Mouse (Mus musculus) embryonic facial prominence, embryonic 11.5 days (tissue): Measurements from ENCODE around the gene Sema3c. TPM values are rescaled to one million over a fixed set of nuclear protein-coding genes. Genes with fewer than 3 reads are reported as not detected.

Experiments
- ATAC-seq: fragments of 200-750 bp; cut with Nextera tagmentation; replicated peaks from 2 replicates; pipeline ENCODE4 v1.8.0; 2017; ENCODE audit warnings: low read depth; ENCODE audit not compliant: insufficient number of reproducible peaks, low FRiP score, low TSS enrichment
- DNase-seq: peaks from one replicate; pipeline ENCODE4 v3.0.0-alpha.2; 2015; ENCODE audit warnings: low spot score
- H3K27ac ChIP-seq: fragments of 300-500 bp; sonication (generic); replicated peaks from 2 replicates; pipeline ENCODE4 v1.5.1; 2014; ENCODE audit warnings: mild to moderate bottlenecking, low read depth, low read length, control low read depth
- H3K27me3 ChIP-seq: fragments of 300-500 bp; sonication (generic); 2 replicates; pipeline ENCODE4 v1.6.1; 2014; ENCODE audit warnings: mild to moderate bottlenecking, low read length, moderate library complexity, mixed read lengths; ENCODE audit not compliant: control insufficient read depth, insufficient read depth
- H3K36me3 ChIP-seq: fragments of 300-500 bp; sonication (generic); replicated peaks from 2 replicates; pipeline ENCODE4 v1.6.1; 2014; ENCODE audit warnings: low read depth, mild to moderate bottlenecking, low read length, moderate library complexity, mixed read lengths; ENCODE audit not compliant: control insufficient read depth, insufficient read depth
- H3K4me1 ChIP-seq: fragments of 300-500 bp; sonication (generic); 2 replicates; pipeline ENCODE4 v1.6.1; 2014; ENCODE audit warnings: low read length, mixed read lengths; ENCODE audit not compliant: control insufficient read depth, insufficient read depth
- H3K4me2 ChIP-seq: fragments of 300-500 bp; sonication (generic); 2 replicates; pipeline ENCODE4 v1.6.1; 2014; ENCODE audit warnings: low read depth, mild to moderate bottlenecking, control low read depth, low read length, moderate library complexity
- H3K4me3 ChIP-seq: fragments of 300-500 bp; sonication (generic); 2 replicates; pipeline ENCODE4 v1.5.1; 2014; ENCODE audit warnings: low read depth, low read length, control low read depth
- H3K9ac ChIP-seq: fragments of 300-500 bp; sonication (generic); replicated peaks from 2 replicates; pipeline ENCODE4 v1.6.1; 2014; ENCODE audit warnings: mild to moderate bottlenecking, control low read depth, low read length
- H3K9me3 ChIP-seq: fragments of 300-500 bp; sonication (generic); replicated peaks from 2 replicates; pipeline ENCODE4 v1.6.1; 2016; ENCODE audit warnings: mild to moderate bottlenecking, low read length, inconsistent platforms, mixed read lengths; ENCODE audit not compliant: control insufficient read depth
- WGBS: fragments of 180-500 bp; shearing (Covaris S2); extraction: QIAGEN DNeasy Blood & Tissue Kit; methylation state at CpG from one replicate; pipeline ENCODE4 v1.1.7; 2014; 5-methylcytosine and 5-hydroxymethylcytosine counted together
- polyA plus RNA-seq: library from polyadenylated mRNA; unstranded; fragments of >200 nt; fragmentation: Nextera tagmentation; extraction: Ambion mirVana; gene quantifications from 2 replicates; pipeline ENCODE4 v1.2.1, GENCODE M21; 2014

Sema3c gene
- polyA plus RNA-seq, 1 experiment from 2014 or later = 19.3 TPM

DNA sequence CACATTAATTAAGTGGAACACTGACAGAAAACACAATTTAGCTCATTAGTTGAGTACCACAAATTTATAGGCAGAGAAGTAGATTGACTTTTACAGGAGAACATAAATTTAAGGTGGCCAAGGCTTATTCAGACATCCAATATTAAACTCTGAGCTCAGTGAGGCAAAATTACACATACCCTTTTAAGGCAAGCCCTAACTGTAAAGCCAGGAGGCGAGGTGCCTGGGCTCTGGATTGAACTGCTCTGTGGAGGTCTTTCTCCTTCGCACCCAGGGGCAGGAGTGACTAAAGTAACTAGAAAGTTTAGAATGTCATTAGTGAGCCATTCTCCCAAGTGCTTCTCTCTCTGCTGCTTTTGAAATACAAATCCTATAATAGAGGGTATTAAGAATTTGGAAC lies 46.5 kb downstream of the Sema3c start:
- Histone ChIP-seq H3K27ac (no peak overlapping the region), H3K9me3 (no peaks in the 10 kb centered on the region), H3K4me2 (no peak overlapping the region), H3K4me3 (no peak overlapping the region), H3K27me3 (no peaks in the 10 kb centered on the region), H3K36me3 (no peaks in the 10 kb centered on the region), H3K9ac (no peak overlapping the region), H3K4me1 (no peaks in the 10 kb centered on the region)
- no peak for DNase-seq
- ATAC-seq = no peak
- WGBS = 87% methylated on average over 2 of the region's 2 CpGs

DNA sequence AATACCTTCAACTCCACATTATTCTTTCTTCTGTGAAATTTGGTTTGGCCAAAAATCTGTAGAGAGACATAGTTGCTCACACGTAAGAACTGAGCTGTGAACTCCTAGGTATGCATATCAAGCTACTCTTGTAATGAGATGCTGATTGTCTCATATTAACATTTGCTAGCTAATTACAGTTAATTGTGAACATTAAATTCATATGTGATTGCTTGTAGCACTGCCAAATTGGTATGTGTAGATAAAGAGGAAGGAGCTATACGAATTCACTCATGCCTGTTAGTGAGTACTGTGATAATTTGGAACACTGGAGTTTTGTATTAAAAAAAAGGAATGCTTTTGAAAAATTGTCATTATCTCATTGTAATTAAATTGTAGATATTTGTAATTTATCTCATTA lies 48.5 kb downstream of the Sema3c start:
- WGBS = 85% methylated on average over 2 of the region's 2 CpGs
- no peak for DNase-seq

DNA sequence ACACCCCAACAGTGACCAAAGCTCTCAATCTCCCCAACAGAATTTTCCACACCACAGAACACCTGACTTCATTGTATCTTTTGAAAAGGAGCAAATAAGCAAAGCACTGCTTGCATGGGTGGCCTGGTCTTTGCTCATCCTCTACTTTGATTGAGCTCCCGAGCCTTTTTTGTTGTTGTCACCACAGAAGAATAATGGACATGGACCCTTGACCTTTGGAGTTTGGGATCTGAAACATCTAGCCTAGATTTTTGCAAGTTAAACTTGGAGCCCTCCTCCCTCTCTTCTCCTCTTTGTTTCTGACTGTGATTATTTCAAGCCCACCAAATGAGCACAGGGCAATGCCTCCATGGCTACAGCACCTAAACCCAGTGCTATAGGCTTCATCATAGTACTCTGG lies 54.5 kb downstream of the Sema3c start:
- no peaks in the 10 kb centered on the region for H3K27me3 ChIP-seq
- no peak for DNase-seq
- H3K4me2 ChIP-seq = no peak overlapping the region
- no peak overlapping the region for H3K9ac ChIP-seq
- no peaks in the 10 kb centered on the region for H3K4me1 ChIP-seq
- H3K27ac ChIP-seq = no peak overlapping the region
- WGBS = 55% methylated on average over 1 of the region's 1 CpGs
- H3K4me3 ChIP-seq = no peak overlapping the region
- no peaks in the 10 kb centered on the region for H3K9me3 ChIP-seq
- no peak for ATAC-seq
- H3K36me3 ChIP-seq = no peaks in the 10 kb centered on the region

More for the DNA sequence above, 48.5 kb downstream of the Sema3c start:
- no peak overlapping the region for H3K4me3 ChIP-seq
- no peak overlapping the region for H3K9ac ChIP-seq
- H3K27me3 ChIP-seq = no peaks in the 10 kb centered on the region
- H3K4me1 ChIP-seq = no peaks in the 10 kb centered on the region
- no peak for ATAC-seq
- H3K27ac ChIP-seq = no peak overlapping the region
- no peaks in the 10 kb centered on the region for H3K9me3 ChIP-seq
- H3K4me2 ChIP-seq = no peak overlapping the region
- no peaks in the 10 kb centered on the region for H3K36me3 ChIP-seq

DNA sequence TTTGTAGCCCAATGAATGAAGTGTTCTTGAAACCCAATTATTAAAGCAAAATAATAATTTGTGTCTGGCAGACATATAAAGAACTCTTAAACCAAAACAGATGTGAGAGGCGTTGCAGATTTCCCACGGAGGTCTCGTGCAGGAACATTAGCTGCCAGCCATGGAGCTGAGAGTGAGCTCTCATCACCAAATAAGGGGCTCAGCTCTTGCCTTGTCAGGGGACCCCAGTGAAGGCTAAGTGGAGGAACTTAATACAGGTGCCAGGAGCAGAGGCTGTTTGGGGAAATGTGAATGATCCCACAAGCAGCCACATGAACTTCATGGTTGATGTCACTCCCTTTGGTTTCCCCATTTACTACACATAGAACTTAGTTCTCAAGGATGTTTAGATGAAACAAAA lies 55.5 kb downstream of the Sema3c start:
- no peak overlapping the region for H3K27ac ChIP-seq
- ATAC-seq = no peak
- no peaks in the 10 kb centered on the region for H3K36me3 ChIP-seq
- H3K9me3 ChIP-seq = no peaks in the 10 kb centered on the region
- 33% methylated on average over 3 of the region's 3 CpGs for WGBS
- no peak for DNase-seq
- no peak overlapping the region for H3K9ac ChIP-seq
- H3K27me3 ChIP-seq = no peaks in the 10 kb centered on the region
- H3K4me3 ChIP-seq = no peak overlapping the region
- H3K4me2 ChIP-seq = no peak overlapping the region
- no peaks in the 10 kb centered on the region for H3K4me1 ChIP-seq

DNA sequence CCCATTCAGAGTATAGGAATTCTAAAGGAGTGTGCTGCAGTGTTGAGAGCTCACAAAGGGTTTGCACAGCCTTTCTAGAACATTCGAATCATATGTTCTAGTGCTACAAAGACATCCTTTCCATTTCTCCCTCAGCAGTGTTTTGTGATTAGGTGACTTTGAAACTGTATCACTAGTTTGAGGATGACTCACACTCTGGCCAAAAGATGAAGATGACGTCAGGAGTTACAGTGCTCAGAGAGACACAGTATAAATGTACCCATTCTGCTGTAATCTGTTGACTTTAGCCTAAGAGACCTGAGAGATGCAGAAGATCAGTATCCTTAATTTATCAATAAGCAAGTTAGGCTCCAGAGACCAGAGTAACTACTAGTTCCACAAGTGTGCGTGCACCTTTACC lies 65.4 kb downstream of the Sema3c start:
- WGBS = 83% methylated on average over 3 of the region's 3 CpGs
- Histone ChIP-seq H3K9ac (no peak overlapping the region), H3K4me1 (no peaks in the 10 kb centered on the region), H3K9me3 (no peaks in the 10 kb centered on the region), H3K36me3 (no peaks in the 10 kb centered on the region), H3K4me3 (no peak overlapping the region), H3K4me2 (no peak overlapping the region), H3K27ac (no peak overlapping the region), H3K27me3 (no peaks in the 10 kb centered on the region)
- DNase-seq (no peak), ATAC-seq (no peak)

DNA sequence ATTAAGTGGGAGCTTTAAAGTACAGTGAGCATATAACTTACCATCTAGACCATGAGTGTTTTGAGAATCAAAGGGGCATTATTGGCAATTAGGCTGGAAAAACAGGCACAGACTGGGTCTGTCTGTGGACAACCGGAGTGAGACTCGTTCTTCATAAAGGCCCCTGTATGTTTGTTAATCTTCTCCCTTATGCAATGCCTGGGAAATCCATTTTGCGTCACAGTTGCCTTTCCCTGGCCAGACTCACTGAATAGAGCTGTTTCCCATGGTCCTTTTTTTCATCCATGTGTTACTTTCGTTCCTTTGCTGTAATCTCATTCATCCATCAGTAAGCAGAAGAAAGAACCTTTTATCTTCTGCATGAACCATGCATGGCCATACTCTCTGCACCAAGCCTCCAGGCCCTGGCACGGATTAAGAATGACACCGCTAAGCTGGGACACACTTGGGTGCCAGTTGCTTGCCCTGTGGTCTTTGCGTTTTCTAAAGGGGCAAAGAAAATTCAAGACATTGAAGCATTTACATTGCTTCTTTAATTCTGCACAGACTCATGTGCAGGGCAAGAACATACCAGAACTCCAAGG lies 73.7 kb downstream of the Sema3c start:
- H3K9me3 ChIP-seq = no peaks in the 10 kb centered on the region
- no peak overlapping the region for H3K4me2 ChIP-seq
- no peaks in the 10 kb centered on the region for H3K27me3 ChIP-seq
- no peaks in the 10 kb centered on the region for H3K36me3 ChIP-seq
- H3K9ac ChIP-seq = no peak overlapping the region
- H3K27ac ChIP-seq = no peak overlapping the region
- ATAC-seq (no peak), DNase-seq (no peak)
- no peak overlapping the region for H3K4me3 ChIP-seq
- 59% methylated on average over 7 of the region's 7 CpGs for WGBS
- no peaks in the 10 kb centered on the region; the same call in 1 of the 2 replicates for H3K4me1 ChIP-seq

DNA sequence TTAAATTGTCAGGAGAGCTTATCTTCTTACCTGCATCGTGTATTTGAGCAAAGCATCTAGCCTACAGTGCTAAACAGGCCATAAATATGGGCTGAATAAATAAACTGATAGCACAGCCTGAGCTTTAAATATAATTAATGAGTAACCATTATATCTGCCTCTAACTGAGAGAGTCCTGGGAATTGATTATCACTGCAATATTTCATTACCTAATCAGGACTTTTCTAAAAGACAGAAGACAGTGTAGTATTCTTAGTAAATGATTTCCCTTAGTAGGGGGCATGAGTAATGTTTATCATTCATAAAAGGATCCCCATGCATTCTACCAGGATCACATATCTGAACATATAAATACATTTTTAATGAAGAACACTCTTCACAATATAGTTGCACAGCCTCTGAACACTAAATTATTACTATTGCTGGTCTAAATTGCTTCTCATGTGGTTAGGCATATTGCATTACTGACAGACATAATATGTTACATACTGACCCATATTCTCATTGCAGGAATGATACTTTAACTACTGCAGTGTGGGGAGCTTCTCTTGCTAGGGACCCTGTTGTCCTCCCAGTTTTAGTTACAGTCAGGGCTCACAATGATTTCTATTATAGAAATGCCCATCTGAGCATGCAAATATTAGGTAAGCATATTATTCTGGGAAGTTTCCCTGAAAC lies 74.9 kb downstream of the Sema3c start:
- no peaks in the 10 kb centered on the region; the same call in 1 of the 2 replicates for H3K4me1 ChIP-seq
- DNase-seq (no peak), ATAC-seq (no peak)

DNA sequence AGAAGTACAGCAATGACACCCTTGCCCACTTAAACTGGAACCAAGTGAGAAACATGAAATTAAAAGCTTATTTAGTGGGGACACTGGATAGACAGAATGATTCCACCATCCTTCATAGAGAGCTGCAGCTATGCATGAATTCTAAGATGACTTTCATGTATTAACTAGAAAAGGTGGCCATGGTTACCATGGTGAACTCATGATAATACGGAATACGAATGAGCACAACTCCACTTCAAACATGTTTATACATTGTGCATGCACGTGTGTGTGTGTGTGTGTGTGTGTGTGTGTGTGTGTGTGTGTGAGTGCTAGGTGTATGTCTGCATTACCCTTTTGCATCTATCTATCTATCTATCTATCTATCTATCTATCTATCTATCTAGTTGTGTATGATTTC lies 87.1 kb downstream of the Sema3c start:
- DNase-seq = no peak
- 75% methylated on average over 3 of the region's 3 CpGs for WGBS
- no peak overlapping the region for H3K4me2 ChIP-seq
- H3K9ac ChIP-seq = no peak overlapping the region
- H3K27ac ChIP-seq = no peak overlapping the region
- H3K36me3 ChIP-seq = no peaks in the 10 kb centered on the region
- H3K4me1 ChIP-seq = no peaks in the 10 kb centered on the region
- H3K27me3 ChIP-seq = no peaks in the 10 kb centered on the region
- H3K4me3 ChIP-seq = no peak overlapping the region
- no peak for ATAC-seq
- no peaks in the 10 kb centered on the region for H3K9me3 ChIP-seq

More for the DNA sequence above, 74.9 kb downstream of the Sema3c start:
- H3K9ac ChIP-seq = no peak overlapping the region
- no peak overlapping the region for H3K4me3 ChIP-seq
- 29% methylated on average over 1 of the region's 1 CpGs for WGBS
- no peaks in the 10 kb centered on the region for H3K27me3 ChIP-seq
- H3K4me2 ChIP-seq = no peak overlapping the region
- H3K27ac ChIP-seq = no peak overlapping the region
- no peaks in the 10 kb centered on the region for H3K9me3 ChIP-seq
- no peaks in the 10 kb centered on the region for H3K36me3 ChIP-seq
